Mouse (Mus musculus): ENCODE results near the gene Otx1. TPM values are rescaled to one million over a fixed set of nuclear protein-coding genes. Genes with fewer than 3 reads are reported as not detected.
A peak's percentile ranks its signal among the peaks of the same experiment; 100 is the strongest.

Gene Otx1
- polyA plus RNA-seq, 1 experiment, result not detected

- H3K4me3 ChIP-seq (ENCODE audit: low read depth, low read length), result no peak overlapping the region
- no peak for TF ChIP-seq CTCF (IDR thresholded peaks at IDR 0.05; ENCODE audit: extremely low read depth, insufficient read length, insufficient replicate concordance, low read depth, low read length)
- no peak for TF ChIP-seq POLR2A (IDR thresholded peaks at IDR 0.05; ENCODE audit: low read depth, low read length)
- 5% methylated on average over 34 of the region's 34 CpGs for WGBS
- no peak overlapping the region for H3K27ac ChIP-seq (ENCODE audit: insufficient read depth, low read depth, low read length)
- peaks cover 76% of the 10 kb centered on the region for H3K27me3 ChIP-seq (ENCODE audit: control insufficient read depth, insufficient read depth, low read length)
- no peaks in the 10 kb centered on the region for H3K36me3 ChIP-seq (ENCODE audit: control insufficient read depth, insufficient read depth, low read length)
- H3K4me1 ChIP-seq (ENCODE audit: control insufficient read depth, insufficient read depth, insufficient read length, low read length), result peaks cover 12% of the 10 kb centered on the region
These were observed 8.0 kb downstream of the Otx1 start for GRCm38 (mm10) chr11:21994377-21995370.

- H3K4me1 ChIP-seq (ENCODE audit: control insufficient read depth, insufficient read depth, insufficient read length, low read length), result peaks cover 12% of the 10 kb centered on the region
- whole genome bisulfite sequencing, result 3% methylated on average over 47 of the region's 47 CpGs
- TF ChIP-seq CTCF (IDR thresholded peaks at IDR 0.05; ENCODE audit: extremely low read depth, insufficient read length, insufficient replicate concordance, low read depth, low read length) (no peak), POLR2A (IDR thresholded peaks at IDR 0.05; ENCODE audit: low read depth, low read length) (no peak)
- peaks cover 72% of the 10 kb centered on the region for H3K27me3 ChIP-seq (ENCODE audit: control insufficient read depth, insufficient read depth, low read length)
- H3K4me3 ChIP-seq (ENCODE audit: low read depth, low read length), result no peak overlapping the region
- H3K36me3 ChIP-seq (ENCODE audit: control insufficient read depth, insufficient read depth, low read length), result no peaks in the 10 kb centered on the region
- no peak overlapping the region for H3K27ac ChIP-seq (ENCODE audit: insufficient read depth, low read depth, low read length)
These were observed 8.9 kb downstream of the Otx1 start for GRCm38 (mm10) chr11:21993597-21994376.

- Histone ChIP-seq H3K27ac (ENCODE audit: insufficient read depth, low read depth, low read length) (no peak overlapping the region), H3K36me3 (ENCODE audit: control insufficient read depth, insufficient read depth, low read length) (no peaks in the 10 kb centered on the region), H3K4me1 (ENCODE audit: control insufficient read depth, insufficient read depth, insufficient read length, low read length) (peaks cover 10% of the 10 kb centered on the region), H3K4me3 (ENCODE audit: low read depth, low read length) (no peak overlapping the region), H3K27me3 (ENCODE audit: control insufficient read depth, insufficient read depth, low read length) (peaks cover 70% of the 10 kb centered on the region)
- TF ChIP-seq CTCF (IDR thresholded peaks at IDR 0.05; ENCODE audit: extremely low read depth, insufficient read length, insufficient replicate concordance, low read depth, low read length), result no peak
- 5% methylated on average over 95 of the region's 96 CpGs for WGBS
These were observed 9.7 kb downstream of the Otx1 start for GRCm38 (mm10) chr11:21992761-21993596.

- TF ChIP-seq POLR2A (IDR thresholded peaks at IDR 0.05; ENCODE audit: low read depth, low read length) (no peak), CTCF (IDR thresholded peaks at IDR 0.05; ENCODE audit: extremely low read depth, insufficient read length, insufficient replicate concordance, low read depth, low read length) (no peak)
- Histone ChIP-seq H3K4me1 (ENCODE audit: control insufficient read depth, insufficient read depth, insufficient read length, low read length) (peaks cover 5% of the 10 kb centered on the region; the same call in 1 of the 2 replicates), H3K27me3 (ENCODE audit: control insufficient read depth, insufficient read depth, low read length) (peaks cover 26% of the 10 kb centered on the region), H3K36me3 (ENCODE audit: control insufficient read depth, insufficient read depth, low read length) (no peaks in the 10 kb centered on the region), H3K27ac (ENCODE audit: insufficient read depth, low read depth, low read length) (no peak overlapping the region), H3K4me3 (ENCODE audit: low read depth, low read length) (no peak overlapping the region)
- WGBS, result 81% methylated on average over 1 of the region's 1 CpGs
These were observed 14.2 kb downstream of the Otx1 start for GRCm38 (mm10) chr11:21988398-21988946.

GRCm38 (mm10) chr11:21985118-21985517 is 17.6 kb downstream of the Otx1 start:
- Histone ChIP-seq H3K36me3 (ENCODE audit: control insufficient read depth, insufficient read depth, low read length) (no peaks in the 10 kb centered on the region), H3K4me1 (ENCODE audit: control insufficient read depth, insufficient read depth, insufficient read length, low read length) (no peaks in the 10 kb centered on the region), H3K27me3 (ENCODE audit: control insufficient read depth, insufficient read depth, low read length) (peaks cover 14% of the 10 kb centered on the region), H3K4me3 (ENCODE audit: low read depth, low read length) (no peak overlapping the region), H3K27ac (ENCODE audit: insufficient read depth, low read depth, low read length) (no peak overlapping the region)
- TF ChIP-seq POLR2A (IDR thresholded peaks at IDR 0.05; ENCODE audit: low read depth, low read length) (no peak), CTCF (IDR thresholded peaks at IDR 0.05; ENCODE audit: extremely low read depth, insufficient read length, insufficient replicate concordance, low read depth, low read length) (no peak)
- WGBS, result 70% methylated on average over 1 of the region's 1 CpGs

- no peaks in the 10 kb centered on the region for H3K27me3 ChIP-seq (ENCODE audit: control insufficient read depth, insufficient read depth, low read length)
- no peaks in the 10 kb centered on the region for H3K4me1 ChIP-seq (ENCODE audit: control insufficient read depth, insufficient read depth, insufficient read length, low read length)
- WGBS, result 66% methylated on average over 5 of the region's 5 CpGs
- peak; percentile 10; the same call in 1 of the 2 replicates for TF ChIP-seq CTCF (IDR thresholded peaks at IDR 0.05; ENCODE audit: extremely low read depth, insufficient read length, insufficient replicate concordance, low read depth, low read length)
- no peak for TF ChIP-seq POLR2A (IDR thresholded peaks at IDR 0.05; ENCODE audit: low read depth, low read length)
- no peak overlapping the region for H3K27ac ChIP-seq (ENCODE audit: insufficient read depth, low read depth, low read length)
- H3K36me3 ChIP-seq (ENCODE audit: control insufficient read depth, insufficient read depth, low read length), result no peaks in the 10 kb centered on the region
- H3K4me3 ChIP-seq (ENCODE audit: low read depth, low read length), result no peak overlapping the region
These were observed 28.6 kb downstream of the Otx1 start for GRCm38 (mm10) chr11:21974005-21974531.
